Mouse (Mus musculus) layer of hippocampus, adult 8-10 months (tissue): ENCODE results near the gene Dnajc8. TPM values are rescaled to one million over a fixed set of nuclear protein-coding genes. Genes with fewer than 3 reads are reported as not detected.

Experiments used
- DNase-seq, 2 experiments: peaks; one replicate each; pipeline ENCODE4 v3.0.0; 2022; ENCODE audit warnings: low spot score in 2 of 2
- total RNA-seq, 4 experiments: library from RNA; stranded (reverse); gene quantifications; 2 replicates each; pipeline ENCODE4 v1.2.4; 2022

Gene Dnajc8
- total RNA-seq = 100 to 1,000 TPM in 2 of 4 experiments, 10 to 100 TPM in 2; 88.8 to 104 (median 94.6) TPM

GRCm38 (mm10) chr4:132535406-132536121, at the start of gene Dnajc8:
Dnajc8 (plus strand) TSS chr4:132535550.
- DNase-seq = peak; percentile 89 to 93

GRCm38 (mm10) chr4:132488521-132488920, 46.8 kb upstream of the Dnajc8 start:
- no peak for DNase-seq

GRCm38 (mm10) chr4:132488976-132489375, 46.4 kb upstream of the Dnajc8 start:
- DNase-seq = no peak

DNA sequence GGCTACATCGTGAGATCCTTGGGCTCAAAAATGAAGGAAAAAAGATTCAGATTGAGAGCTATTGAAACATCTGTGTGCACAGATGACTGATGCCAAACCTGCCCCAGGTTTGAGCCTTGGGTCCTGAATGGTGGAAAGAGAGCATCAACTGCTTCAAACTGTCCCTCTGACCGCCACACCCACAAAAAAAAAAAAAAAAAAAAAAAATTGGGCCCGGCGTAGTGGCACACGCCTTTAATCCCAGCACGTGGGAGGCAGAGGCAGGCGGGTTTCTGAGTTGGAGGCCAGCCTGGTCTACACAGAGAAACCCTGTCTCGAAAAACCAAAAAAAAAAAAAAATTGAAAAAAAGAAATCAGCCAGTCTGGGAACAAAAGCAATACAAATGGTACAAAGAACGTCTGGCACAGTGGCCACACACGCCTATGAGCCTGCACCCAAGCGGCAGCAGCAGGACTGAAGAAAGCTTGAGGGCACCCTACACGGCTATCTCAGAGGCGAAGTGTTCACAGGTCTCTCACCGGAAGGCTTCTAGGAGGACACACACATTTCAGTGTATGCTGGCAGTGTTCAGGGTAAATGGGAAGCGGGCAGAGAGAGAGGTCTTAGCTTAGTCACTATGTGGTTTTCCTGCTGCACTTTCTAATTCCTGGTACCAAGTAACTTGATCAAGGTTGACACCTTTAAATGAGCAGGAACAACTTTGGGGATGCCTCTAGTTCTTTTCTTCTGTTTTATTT, 44.9 kb upstream of the Dnajc8 start:
- no peak for DNase-seq

GRCm38 (mm10) chr4:132491057-132491456, 44.3 kb upstream of the Dnajc8 start:
- no peak for DNase-seq

- DNase-seq = no peak
Measured at GRCm38 (mm10) chr4:132491748-132492147, 43.6 kb upstream of the Dnajc8 start.

DNA sequence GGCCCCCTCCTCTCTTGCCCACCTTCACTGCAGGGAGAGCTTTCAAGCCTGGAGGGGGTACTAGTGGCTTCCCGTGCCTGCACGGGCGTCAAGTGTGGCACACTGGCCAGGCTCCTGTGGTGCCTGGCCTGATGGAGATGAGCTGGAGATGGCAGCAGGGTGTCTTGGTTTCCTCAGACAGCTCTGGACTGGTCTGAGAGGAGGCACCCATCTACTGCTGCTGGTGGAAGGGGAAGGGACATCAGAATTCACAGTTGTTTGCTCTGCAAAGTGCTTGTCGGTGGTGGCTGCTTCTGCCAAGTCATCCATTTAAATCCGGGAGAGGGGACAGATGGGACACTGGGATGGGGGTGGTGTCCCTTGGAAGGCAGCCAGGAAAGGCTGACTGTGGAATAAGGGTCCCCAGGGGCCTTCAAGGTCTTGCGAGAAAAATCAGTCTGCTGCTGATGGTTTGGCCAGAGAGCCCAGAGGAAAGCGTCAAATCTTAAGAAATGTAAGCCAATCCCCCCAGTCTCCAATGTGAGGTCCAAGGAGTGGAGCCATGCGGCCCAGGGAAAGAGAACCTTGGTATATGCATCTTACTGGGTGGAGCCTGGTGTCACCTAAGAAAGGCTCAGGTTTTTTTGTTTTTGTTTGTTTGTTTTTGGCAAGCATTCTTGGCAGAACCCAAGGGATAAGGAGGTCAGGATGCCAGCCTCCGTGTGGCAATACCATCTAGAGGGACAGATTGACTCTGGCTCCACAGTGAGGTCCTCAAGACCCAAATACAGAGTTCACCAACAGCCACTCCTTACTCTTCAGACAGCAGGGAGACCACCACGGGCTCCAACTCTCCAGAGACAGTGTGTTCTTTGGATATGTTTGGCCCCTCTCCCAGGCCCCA, 42.9 kb upstream of the Dnajc8 start:
- DNase-seq = peak; percentile 25 to 29

GRCm38 (mm10) chr4:132494271-132494918, 41.0 kb upstream of the Dnajc8 start:
- no peak for DNase-seq

DNA sequence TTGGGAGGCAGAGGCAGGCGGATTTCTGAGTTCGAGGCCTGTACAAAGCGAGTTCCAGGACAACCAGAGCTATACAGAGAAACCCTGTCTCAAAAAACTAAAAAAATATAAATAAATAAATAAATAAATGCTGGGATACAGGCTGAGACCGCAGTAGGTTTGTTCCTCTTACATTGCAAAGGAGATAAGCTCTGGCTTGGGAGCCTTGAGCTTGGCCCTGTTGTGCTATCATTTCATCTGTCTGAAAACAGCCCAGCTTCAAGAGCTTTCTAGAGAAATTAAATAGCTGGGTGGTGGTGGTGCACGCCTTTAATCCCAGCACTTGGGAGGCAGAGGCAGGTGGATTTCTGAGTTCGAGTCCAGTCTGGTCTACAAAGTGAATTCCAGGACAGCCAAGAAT, 33.7 kb upstream of the Dnajc8 start:
- DNase-seq = no peak

DNA sequence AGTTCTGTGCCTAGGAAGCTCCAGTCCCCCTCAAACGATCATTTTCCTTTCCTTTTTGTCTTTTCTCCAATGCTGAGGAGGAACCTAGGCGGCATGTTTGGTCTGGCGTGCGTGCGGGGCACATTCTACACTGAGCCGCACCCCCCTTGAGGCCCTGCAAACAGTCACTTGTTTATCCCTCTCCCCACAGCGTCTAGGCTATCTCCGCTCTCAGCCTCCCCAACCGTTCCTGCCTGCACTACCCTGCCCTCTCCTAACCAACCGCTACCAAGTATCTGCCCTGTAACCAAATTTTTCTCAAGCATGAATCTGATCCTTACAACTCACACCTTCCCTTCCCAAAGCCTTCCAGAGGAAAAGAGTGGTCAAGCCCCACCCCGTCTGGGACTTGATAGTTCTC, 32.0 kb upstream of the Dnajc8 start:
- DNase-seq = no peak

DNA sequence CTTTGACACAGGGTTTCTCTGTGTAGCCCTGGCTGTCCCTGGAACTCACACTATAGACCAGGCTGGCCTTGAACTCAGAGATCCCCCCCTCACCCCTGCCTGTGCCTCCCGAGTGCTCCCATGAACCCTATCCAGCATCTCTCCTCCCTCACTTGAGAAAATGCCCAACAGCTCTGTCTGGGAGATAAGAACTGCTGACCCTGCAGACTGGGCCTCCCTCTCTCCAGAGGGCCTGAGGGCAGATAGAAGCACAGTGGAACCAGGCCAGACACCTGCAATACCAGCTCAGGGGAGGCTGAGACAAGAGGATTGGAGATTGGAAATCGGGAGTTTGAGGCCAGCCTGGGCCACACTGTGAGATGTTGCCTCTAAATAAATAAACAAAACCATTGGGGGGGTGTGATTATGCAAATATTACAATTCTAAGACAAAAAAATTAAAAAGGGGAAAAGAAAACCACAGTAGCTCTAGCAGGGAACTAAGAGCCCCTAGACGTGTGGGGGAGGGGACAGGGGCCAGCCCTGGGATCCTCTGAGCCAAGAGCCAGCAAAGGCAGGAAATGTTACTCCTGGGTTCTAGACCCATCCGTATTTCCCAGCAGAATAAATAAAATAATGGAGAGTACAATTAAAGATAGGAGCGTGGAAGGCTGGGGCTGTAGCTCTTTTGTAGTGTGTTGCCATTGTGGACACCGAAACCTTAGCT, 30.2 kb upstream of the Dnajc8 start:
- no peak for DNase-seq

DNA sequence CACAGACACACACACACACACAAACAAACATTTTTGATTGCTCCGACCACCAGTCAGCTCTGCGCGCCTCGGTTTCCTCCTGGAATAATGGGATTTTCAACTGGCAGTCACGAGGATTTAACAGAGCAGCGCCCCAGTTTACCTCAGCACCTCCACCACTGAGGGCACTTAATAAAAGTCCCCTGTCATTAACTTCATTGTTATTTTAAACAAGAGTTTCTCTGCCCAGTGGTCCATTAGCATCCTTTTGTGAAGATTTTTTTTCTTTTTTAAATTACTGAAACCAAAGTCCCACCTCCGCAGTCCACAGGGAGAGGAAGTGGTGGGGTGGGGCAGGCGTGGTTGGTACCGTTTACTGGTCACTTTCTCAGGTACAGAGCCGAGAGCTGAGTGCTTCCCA, 29.6 kb upstream of the Dnajc8 start:
- DNase-seq = no peak

- DNase-seq = no peak
Measured at GRCm38 (mm10) chr4:132506250-132506649, 29.1 kb upstream of the Dnajc8 start.

DNA sequence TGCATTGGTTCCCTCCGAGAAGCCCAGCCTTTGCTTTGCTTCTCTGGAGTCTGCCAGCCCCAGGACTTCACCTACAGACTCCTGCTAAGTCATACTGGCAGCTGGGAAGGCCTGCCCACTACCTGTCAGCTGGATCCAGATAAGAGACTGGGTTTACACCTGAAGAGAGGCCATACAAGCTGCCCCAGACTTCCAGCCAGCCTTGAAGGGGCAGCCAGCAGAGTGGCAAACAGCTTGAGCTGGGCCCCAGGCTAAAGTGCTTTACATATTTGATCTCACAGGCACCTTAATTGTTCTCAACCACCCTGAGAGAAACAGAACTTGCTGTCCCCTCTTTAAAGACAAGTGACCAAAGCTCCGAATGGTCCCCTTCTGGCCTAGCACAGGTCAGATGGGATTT, 28.1 kb upstream of the Dnajc8 start:
- DNase-seq = no peak

DNA sequence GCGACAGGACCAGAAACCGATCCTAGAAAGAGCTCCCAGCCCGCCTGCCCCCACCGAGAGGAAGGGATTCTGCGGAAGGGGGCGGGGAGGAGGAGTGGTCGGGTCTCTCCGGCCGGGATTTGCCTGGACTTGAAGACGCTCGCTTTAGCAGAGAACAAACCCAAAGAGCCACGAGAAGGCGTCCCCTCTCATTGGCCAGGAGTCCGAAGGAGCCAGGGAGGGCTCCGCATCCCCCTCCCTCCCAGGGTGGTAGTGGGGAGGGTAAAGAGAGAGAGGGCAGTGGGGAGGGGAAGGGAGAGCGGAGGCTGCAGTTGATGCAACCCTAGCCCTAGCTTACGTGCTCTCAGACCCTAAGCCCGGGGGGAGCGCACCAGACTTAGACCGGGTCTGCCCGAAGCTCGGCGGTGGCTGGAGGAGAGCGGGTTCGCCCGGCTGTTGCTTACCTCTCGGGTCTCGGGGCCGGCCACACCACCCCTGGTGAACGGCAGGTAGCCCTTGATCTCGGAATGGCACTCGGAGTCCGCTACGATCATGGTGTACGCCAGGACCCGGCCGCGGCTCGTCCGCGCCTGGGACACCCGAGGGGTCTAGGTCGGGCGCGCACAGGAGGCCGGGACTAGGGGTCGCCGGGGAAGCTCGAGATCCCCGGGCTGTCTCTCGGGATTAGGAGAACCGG, 25.6 kb upstream of the Dnajc8 start:
- peak; percentile 40 to 44 for DNase-seq

DNA sequence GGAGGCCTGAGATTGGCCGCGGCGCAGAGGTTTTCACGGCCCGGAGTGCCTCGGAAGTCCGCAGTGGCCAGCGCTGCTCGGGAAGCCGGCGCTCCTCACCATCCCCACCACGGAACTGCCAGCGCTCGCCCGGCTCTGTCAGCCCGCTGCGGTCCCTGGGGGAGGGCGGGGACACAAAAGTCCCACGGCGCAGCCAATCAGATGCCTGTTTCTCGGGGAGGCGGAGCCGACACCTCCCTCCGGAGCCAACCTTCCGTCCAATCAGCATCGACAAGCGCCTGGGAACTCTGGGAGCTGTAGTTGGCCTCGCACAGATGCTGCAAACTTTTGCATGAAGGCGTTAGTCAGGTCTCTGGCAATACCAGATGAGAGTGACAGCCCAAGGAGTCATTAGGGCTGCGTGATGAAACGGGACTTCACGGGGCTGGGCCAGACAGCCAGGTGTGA, 25.0 kb upstream of the Dnajc8 start, which contains the start of gene Sesn2:
Gene Sesn2, minus strand, starts transcription at position 150 of the 447 bp plus-strand sequence.
- DNase-seq = peak; percentile 96 to 97

- no peak for DNase-seq
Measured at GRCm38 (mm10) chr4:132512080-132512479, 23.3 kb upstream of the Dnajc8 start.

- no peak for DNase-seq
Measured at GRCm38 (mm10) chr4:132513395-132514273, 21.7 kb upstream of the Dnajc8 start.
